Mouse (Mus musculus) right cerebral cortex, postnatal 25 days (tissue): ENCODE results near the gene Gm7173.

Source experiments
- DNase-seq: peaks from one replicate; pipeline ENCODE4 v3.0.0; 2022

Gm7173 gene

GRCm38 (mm10) chrX:79516977-79517645, at the start of gene Gm7173:
Gm7173 (minus strand) TSS chrX:79517285.
- DNase-seq: peak; percentile 28

- DNase-seq: no peak
Measured at GRCm38 (mm10) chrX:79517646-79518016, 546 bp upstream of the Gm7173 start.

GRCm38 (mm10) chrX:79316790-79317189, 200.3 kb downstream of the Gm7173 start:
- no peak for DNase-seq
